Mouse (Mus musculus): ENCODE results near the gene Sytl2. TPM values are rescaled to one million over a fixed set of nuclear protein-coding genes. Genes with fewer than 3 reads are reported as not detected.
A peak's percentile ranks its signal among the peaks of the same experiment; 100 is the strongest.

Gene Sytl2
- polyA plus RNA-seq, 1 experiment = 5.9 TPM

DNA sequence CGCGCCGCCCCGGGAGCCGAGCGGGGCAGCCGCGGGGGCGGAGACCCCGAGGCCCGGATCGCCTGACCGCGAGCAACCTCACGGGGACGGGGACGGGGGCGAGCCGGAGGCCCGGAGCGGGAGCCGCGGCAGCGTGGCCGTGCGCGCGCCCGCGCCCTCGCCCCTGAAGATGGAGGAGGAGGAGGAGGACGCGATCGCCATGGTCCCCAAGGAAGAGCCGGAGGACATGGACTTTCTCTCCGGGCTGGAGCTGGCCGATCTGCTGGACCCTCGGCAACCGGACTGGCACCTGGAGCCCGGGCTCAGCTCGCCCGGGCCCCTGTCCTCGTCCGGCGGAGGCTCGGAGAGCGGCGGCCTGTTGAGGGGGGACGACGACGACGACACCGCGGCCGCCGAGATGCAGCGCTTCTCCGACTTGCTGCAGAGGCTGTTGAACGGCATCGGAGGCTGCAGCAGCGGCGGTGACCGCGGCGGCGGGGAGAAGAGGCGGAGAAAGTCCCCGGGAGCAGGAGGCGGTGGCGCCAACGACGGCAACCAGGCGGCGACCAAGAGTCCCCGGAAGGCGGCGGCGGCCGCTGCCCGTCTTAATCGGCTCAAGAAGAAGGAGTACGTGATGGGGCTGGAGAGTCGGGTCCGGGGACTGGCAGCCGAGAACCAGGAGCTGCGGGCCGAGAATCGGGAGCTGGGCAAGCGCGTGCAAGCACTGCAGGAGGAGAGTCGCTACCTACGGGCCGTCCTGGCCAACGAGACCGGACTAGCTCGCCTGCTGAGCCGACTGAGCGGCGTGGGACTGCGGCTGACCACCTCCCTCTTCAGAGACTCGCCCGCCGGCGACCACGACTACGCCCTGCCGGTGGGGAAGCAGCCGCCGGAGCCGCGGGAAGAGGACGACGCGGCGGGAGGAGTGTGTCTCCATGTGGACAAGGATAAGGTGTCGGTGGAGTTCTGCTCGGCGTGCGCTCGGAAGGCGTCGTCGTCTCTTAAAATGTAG lies 141.3 kb downstream of the Sytl2 start:
- H3K27me3 ChIP-seq (ENCODE audit: control insufficient read depth, insufficient read depth, low read length) = no peaks in the 10 kb centered on the region
- H3K27ac ChIP-seq (ENCODE audit: control insufficient read depth, insufficient read depth, low read length) = no peak overlapping the region
- H3K4me3 ChIP-seq (ENCODE audit: control insufficient read depth, insufficient read depth, low read length) = peak overlapping the region; percentile 71
- DNase-seq = peak; percentile 69
- no peaks in the 10 kb centered on the region; the same call in 1 of the 2 replicates for H3K36me3 ChIP-seq (ENCODE audit: control insufficient read depth, insufficient read depth, low read length)
- TF ChIP-seq POLR2A (IDR thresholded peaks at IDR 0.05; ENCODE audit: control insufficient read depth, extremely low read depth, insufficient read depth, low read length, poor library complexity) = no peak
- no peak for TF ChIP-seq CTCF (IDR thresholded peaks at IDR 0.05; ENCODE audit: borderline replicate concordance, control insufficient read depth, extremely low read depth, insufficient read depth, low read length, poor library complexity)
- under 1% methylated on average over 123 of the region's 123 CpGs for WGBS
- no peaks in the 10 kb centered on the region for H3K4me1 ChIP-seq (replicated peaks; ENCODE audit: control insufficient read depth, insufficient read depth, low read length)

DNA sequence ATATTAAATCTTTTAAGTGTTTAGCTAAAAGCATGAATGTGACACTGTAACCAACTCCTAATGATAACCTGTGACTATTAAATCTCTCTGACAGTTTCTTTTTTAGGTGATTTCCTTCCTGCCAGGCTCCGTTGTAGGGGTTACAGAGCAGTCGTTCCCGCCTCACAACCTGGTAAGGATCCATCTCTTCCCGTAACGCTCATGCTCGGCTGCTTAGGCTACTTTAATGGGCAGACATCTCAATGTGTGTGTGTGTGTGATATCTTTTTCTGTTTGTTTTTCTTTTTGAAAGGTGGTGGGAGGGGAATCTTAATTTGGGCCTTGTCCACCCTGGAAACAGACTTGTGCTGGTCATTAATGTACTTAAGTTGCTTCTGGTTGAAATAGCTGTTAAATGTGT lies 142.2 kb downstream of the Sytl2 start:
- no peak overlapping the region for H3K27ac ChIP-seq (ENCODE audit: control insufficient read depth, insufficient read depth, low read length)
- DNase-seq = no peak
- TF ChIP-seq CTCF (IDR thresholded peaks at IDR 0.05; ENCODE audit: borderline replicate concordance, control insufficient read depth, extremely low read depth, insufficient read depth, low read length, poor library complexity) (no peak), POLR2A (IDR thresholded peaks at IDR 0.05; ENCODE audit: control insufficient read depth, extremely low read depth, insufficient read depth, low read length, poor library complexity) (no peak)
- peaks cover 3% of the 10 kb centered on the region; the same call in 1 of the 2 replicates for H3K36me3 ChIP-seq (ENCODE audit: control insufficient read depth, insufficient read depth, low read length)
- H3K4me1 ChIP-seq (replicated peaks; ENCODE audit: control insufficient read depth, insufficient read depth, low read length) = no peaks in the 10 kb centered on the region
- 1% methylated on average over 6 of the region's 6 CpGs for WGBS
- no peaks in the 10 kb centered on the region for H3K27me3 ChIP-seq (ENCODE audit: control insufficient read depth, insufficient read depth, low read length)
- peak overlapping the region; percentile 71 for H3K4me3 ChIP-seq (ENCODE audit: control insufficient read depth, insufficient read depth, low read length)

DNA sequence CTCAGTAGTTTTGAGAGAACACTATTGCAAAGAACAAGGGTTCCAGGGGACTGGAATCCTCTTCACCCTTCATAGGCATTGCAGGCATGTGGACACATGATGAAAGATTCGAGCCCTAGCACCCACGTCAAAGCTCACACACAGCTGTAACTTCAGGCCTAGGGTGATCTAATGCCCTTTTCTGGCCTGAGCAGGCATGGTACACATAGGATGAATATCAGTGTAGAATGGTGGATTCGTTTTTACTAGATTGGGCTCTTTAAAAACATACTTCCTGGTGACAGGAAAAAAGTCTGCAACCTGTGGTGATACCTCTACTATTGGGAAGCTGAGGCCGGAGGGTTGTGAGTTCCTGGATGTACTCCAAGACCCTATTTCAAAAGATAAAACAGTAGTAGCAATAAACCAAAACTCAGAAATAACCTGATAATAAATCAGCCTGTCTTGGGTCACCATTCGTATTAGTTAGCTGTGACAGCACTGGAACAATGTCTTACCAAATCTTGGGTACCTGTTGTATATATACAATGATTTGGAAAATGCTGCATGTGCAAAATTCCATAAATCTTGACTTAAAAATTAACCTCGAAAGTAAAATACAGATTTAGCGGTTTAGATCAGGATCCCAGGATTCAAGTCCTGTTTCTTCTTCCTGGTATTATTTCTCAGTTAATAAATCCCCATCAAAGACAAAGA lies 154.2 kb downstream of the Sytl2 start:
- Histone ChIP-seq H3K27ac (ENCODE audit: control insufficient read depth, insufficient read depth, low read length) (no peak overlapping the region), H3K4me1 (replicated peaks; ENCODE audit: control insufficient read depth, insufficient read depth, low read length) (peaks cover 4% of the 10 kb centered on the region; the same call in 1 of the 2 replicates)
- WGBS = 19% methylated on average over 7 of the region's 7 CpGs

DNA sequence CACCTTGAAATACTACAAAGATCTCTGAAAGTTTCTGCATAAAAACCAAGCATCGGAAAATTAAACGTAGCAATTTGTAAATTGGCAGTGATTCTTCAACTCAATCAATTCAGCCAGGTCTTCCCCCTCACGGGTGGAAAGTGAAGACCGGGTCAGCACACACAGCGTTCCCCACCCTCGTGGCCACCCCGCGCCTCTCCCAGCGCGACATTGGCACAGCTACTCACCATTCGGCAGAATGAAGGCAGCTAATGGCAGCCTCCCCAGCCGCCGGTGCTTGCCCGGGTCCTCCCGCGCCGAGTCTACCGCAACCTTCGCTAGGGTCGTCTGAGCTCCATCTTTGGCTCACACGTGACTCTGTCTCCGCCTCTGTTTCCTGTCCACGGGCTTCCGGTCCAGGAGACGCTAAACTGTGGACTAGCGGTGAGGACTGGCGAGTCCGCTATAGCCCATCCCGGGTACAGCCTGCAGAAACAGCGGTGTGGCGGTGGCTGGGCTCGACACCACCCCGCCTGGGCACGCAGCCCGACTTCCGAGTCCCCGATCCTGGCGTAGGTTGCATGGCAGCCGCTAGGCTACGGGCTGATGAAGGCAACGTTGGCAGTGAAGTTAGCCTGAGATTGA lies 154.9 kb downstream of the Sytl2 start, which contains the start of gene Tmem126a:
TSS of gene Tmem126a (minus strand) at position 385 of the 624 bp plus-strand sequence.
- Histone ChIP-seq H3K4me1 (replicated peaks; ENCODE audit: control insufficient read depth, insufficient read depth, low read length) (peaks cover 4% of the 10 kb centered on the region; the same call in 1 of the 2 replicates), H3K4me3 (ENCODE audit: control insufficient read depth, insufficient read depth, low read length) (peak within 1 kb of the TSS; percentile 77), H3K27ac (ENCODE audit: control insufficient read depth, insufficient read depth, low read length) (no peak within 1 kb of the TSS), H3K27me3 (ENCODE audit: control insufficient read depth, insufficient read depth, low read length) (no peaks in the 10 kb centered on the region), H3K36me3 (ENCODE audit: control insufficient read depth, insufficient read depth, low read length) (peaks cover 5% of the 10 kb centered on the region; the same call in 1 of the 2 replicates)
- DNase-seq = peak; percentile 65
- under 1% methylated on average over 41 of the region's 41 CpGs for WGBS
- TF ChIP-seq POLR2A (IDR thresholded peaks at IDR 0.05; ENCODE audit: control insufficient read depth, extremely low read depth, insufficient read depth, low read length, poor library complexity) = peak; percentile 65; the same call in 1 of the 2 replicates
- peak; percentile 65; the same call in 1 of the 2 replicates for TF ChIP-seq CTCF (IDR thresholded peaks at IDR 0.05; ENCODE audit: borderline replicate concordance, control insufficient read depth, extremely low read depth, insufficient read depth, low read length, poor library complexity)

More for the DNA sequence above, 154.2 kb downstream of the Sytl2 start:
- TF ChIP-seq CTCF (IDR thresholded peaks at IDR 0.05; ENCODE audit: borderline replicate concordance, control insufficient read depth, extremely low read depth, insufficient read depth, low read length, poor library complexity) (no peak), POLR2A (IDR thresholded peaks at IDR 0.05; ENCODE audit: control insufficient read depth, extremely low read depth, insufficient read depth, low read length, poor library complexity) (no peak)
- no peak for DNase-seq
- Histone ChIP-seq H3K4me3 (ENCODE audit: control insufficient read depth, insufficient read depth, low read length) (no peak overlapping the region), H3K36me3 (ENCODE audit: control insufficient read depth, insufficient read depth, low read length) (peaks cover 8% of the 10 kb centered on the region), H3K27me3 (ENCODE audit: control insufficient read depth, insufficient read depth, low read length) (no peaks in the 10 kb centered on the region)

DNA sequence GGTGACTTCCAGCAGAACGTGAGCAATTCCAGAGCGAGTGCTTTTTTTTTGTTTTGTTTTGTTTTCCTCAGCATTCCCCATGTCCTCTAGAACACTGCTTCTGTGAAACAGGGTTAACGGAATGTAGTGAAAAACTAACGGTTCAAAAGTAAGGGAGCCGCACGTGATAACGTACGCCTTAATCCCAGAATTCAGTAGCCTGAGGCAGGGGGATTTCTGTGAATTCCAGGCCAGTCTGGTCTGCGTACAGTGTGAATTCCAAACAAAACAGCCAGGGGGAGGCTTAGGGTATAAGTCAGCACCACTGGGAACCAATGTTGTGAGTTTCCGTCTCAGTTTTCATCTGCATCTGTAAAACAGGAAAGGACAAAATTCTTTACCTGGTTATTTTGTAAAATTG lies 155.5 kb downstream of the Sytl2 start:
- Histone ChIP-seq H3K36me3 (ENCODE audit: control insufficient read depth, insufficient read depth, low read length) (no peaks in the 10 kb centered on the region; the same call in 1 of the 2 replicates), H3K4me3 (ENCODE audit: control insufficient read depth, insufficient read depth, low read length) (peak overlapping the region; percentile 77), H3K27ac (ENCODE audit: control insufficient read depth, insufficient read depth, low read length) (no peak overlapping the region), H3K27me3 (ENCODE audit: control insufficient read depth, insufficient read depth, low read length) (no peaks in the 10 kb centered on the region), H3K4me1 (replicated peaks; ENCODE audit: control insufficient read depth, insufficient read depth, low read length) (peaks cover 4% of the 10 kb centered on the region; the same call in 1 of the 2 replicates)
- no peak for DNase-seq
- TF ChIP-seq POLR2A (IDR thresholded peaks at IDR 0.05; ENCODE audit: control insufficient read depth, extremely low read depth, insufficient read depth, low read length, poor library complexity) = no peak
- no peak for TF ChIP-seq CTCF (IDR thresholded peaks at IDR 0.05; ENCODE audit: borderline replicate concordance, control insufficient read depth, extremely low read depth, insufficient read depth, low read length, poor library complexity)
- 8% methylated on average over 10 of the region's 10 CpGs for WGBS

Other genes starting within 250 kb of the Sytl2 start
- 65.0 and 65.2 TPM in 2 replicates for gene Picalm, start 172.0 kb upstream of the Sytl2 start, polyA plus RNA-seq (2012; rRNA removed)
- gene Ccdc83, start 36.5 kb upstream of the Sytl2 start, polyA plus RNA-seq (2012; rRNA removed) = not detected in 2 replicates
- 0.18 TPM in 1 of 2 replicates, not detected in the other for gene Ccdc89, start 124.3 kb downstream of the Sytl2 start, polyA plus RNA-seq (2012; rRNA removed)
- 91.7 and 104 TPM in 2 replicates for gene Crebzf, start 140.5 kb downstream of the Sytl2 start, polyA plus RNA-seq (2012; rRNA removed)
- 6.9 and 12.8 TPM in 2 replicates for gene Tmem126a, start 155.0 kb downstream of the Sytl2 start, polyA plus RNA-seq (2012; rRNA removed)
- 5.4 and 6.3 TPM in 2 replicates for gene Tmem126b, start 173.7 kb downstream of the Sytl2 start, polyA plus RNA-seq (2012; rRNA removed)
- 5.0 and 6.0 TPM in 2 replicates for gene Dlg2, start 174.4 kb downstream of the Sytl2 start, polyA plus RNA-seq (2012; rRNA removed)